8 mouse cellular contexts compared by ENCODE assay signal in the genomic region with DNA sequence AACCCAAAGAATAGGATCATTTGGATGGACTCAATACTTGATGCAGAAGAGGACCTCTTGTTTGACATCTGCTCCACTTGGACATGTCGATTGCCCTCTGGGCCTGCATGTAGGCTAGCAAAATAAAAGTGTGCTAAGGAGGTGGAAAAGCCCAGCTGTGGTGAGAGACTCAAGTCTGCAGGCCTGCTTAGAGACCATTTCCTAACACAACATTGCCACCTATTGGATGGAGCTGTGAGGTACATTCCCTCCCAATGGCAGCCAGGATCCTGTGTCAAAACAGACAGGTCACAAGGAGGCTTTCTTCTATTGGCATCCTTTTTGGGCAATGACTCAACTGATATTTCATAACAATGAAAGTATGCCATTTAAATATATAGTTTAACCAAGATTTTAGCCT. TPM values are rescaled to one million over a fixed set of nuclear protein-coding genes. Genes with fewer than 3 reads are reported as not detected.
A peak's percentile ranks its signal among the peaks of the same experiment; 100 is the strongest.
DNase-seq lines count a peak whose midpoint lies in the region; ATAC-seq and TF ChIP-seq lines count a peak whose summit lies in the region.

No protein-coding gene starts in this region.

- intact Hi-C loops in left cerebral cortex, adult 2 months (cut with DNase I) = loop anchor here (1.0 to 5.0 kb wide), 5 partner anchors 74 to 580 kb away; partner anchors contain the start of genes Lpxn and Zfp91

- H3K4me3 ChIP-seq in forebrain, postnatal 0 days (ENCODE audit: low read depth, low read length) = no peak overlapping the region
- H3K4me3 ChIP-seq in left cerebral cortex, adult 2 months = no peak overlapping the region

- no peak overlapping the region for H3K27ac ChIP-seq in forebrain, postnatal 0 days (ENCODE audit: low read depth, low read length)
- no peak overlapping the region for H3K27ac ChIP-seq in left cerebral cortex, adult 2 months

- H3K36me3 ChIP-seq in forebrain, postnatal 0 days (ENCODE audit: insufficient read depth) = no peaks in the 10 kb centered on the region

- H3K9ac ChIP-seq in forebrain, postnatal 0 days = no peak overlapping the region

- WGBS in forebrain, postnatal 0 days = 4% methylated on average over 1 of the region's 1 CpGs

- peak; percentile 61 for ATAC-seq in forebrain, postnatal 0 days
- ATAC-seq in megakaryocyte-erythroid progenitor cell, adult 5-6 weeks (replicated peaks; ENCODE audit: low FRiP score, low TSS enrichment, poor library complexity, severe bottlenecking) = peak; percentile 77

- peak; percentile 91 for TF ChIP-seq CTCF in forebrain, postnatal 0 days (IDR thresholded peaks at IDR 0.05; ENCODE audit: low read depth)
- TF ChIP-seq CTCF in left cerebral cortex, adult 2 months (IDR thresholded peaks at IDR 0.05) = peak; percentile 89

- no peaks in the 10 kb centered on the region for H3K9me3 ChIP-seq in forebrain, postnatal 0 days (ENCODE audit: low read length)

- no peak overlapping the region for H3K4me2 ChIP-seq in forebrain, postnatal 0 days (ENCODE audit: low read depth)

- 0 out of 2 replicates have a peak, but pooled peaks cover 6% of the 10 kb centered on the region for H3K4me1 ChIP-seq in forebrain, postnatal 0 days (ENCODE audit: insufficient read depth)

- peak; percentile 49 for DNase-seq in ovary, postnatal 14 days (ENCODE audit: low spot score)
- DNase-seq in ovary, postnatal 10 days (ENCODE audit: low spot score) = no peak
- DNase-seq in cerebellum, adult 8-10 months = peak; percentile 50
- peak; percentile 78 for DNase-seq in forebrain, postnatal 0 days
- DNase-seq in heart, postnatal 4 days = peak; percentile 76
- peak; percentile 69 to 73 for DNase-seq in left cerebral cortex, adult 2 months (ENCODE audit: extremely low spot score in 1 of 2, low spot score in 2 of 2)
- peak; percentile 65 for DNase-seq in skeletal muscle tissue, adult 2 months (ENCODE audit: low read depth, low spot score)

- H3K27me3 ChIP-seq in forebrain, postnatal 0 days (ENCODE audit: insufficient read depth, low read length) = no peaks in the 10 kb centered on the region

RNA-seq across cellular contexts. Expression of gene Gm4952, which starts 7.9 kb away (rescaled TPM):
- total RNA-seq in forebrain, postnatal 0 days (2014; rRNA removed) = 0.29 and 0.31 TPM in 2 replicates
- polyA plus RNA-seq in forebrain, postnatal 0 days (2015; fragmentation: Nextera tagmentation; extraction: Ambion mirVana) = 0.13 and 0.19 TPM in 2 replicates
- not detected for total RNA-seq in heart, postnatal 4 days (2021)
- total RNA-seq in left cerebral cortex, adult 2 months (2021) = under 1 TPM in 1 of 2 experiments, not detected in 1; 0.29 TPM
- not detected in 2 replicates for total RNA-seq in megakaryocyte-erythroid progenitor cell, adult 5-6 weeks (2014; fragmentation: Nextera tagmentation)
- total RNA-seq in megakaryocyte-erythroid progenitor cell, adult 5-6 weeks (2017) = not detected in 2 replicates

RNA-seq across cellular contexts. Expression of gene Glyat, which starts 41.2 kb away (rescaled TPM):
- not detected in 2 replicates for total RNA-seq in forebrain, postnatal 0 days (2014; rRNA removed)
- not detected in 2 replicates for polyA plus RNA-seq in forebrain, postnatal 0 days (2015; fragmentation: Nextera tagmentation; extraction: Ambion mirVana)
- total RNA-seq in heart, postnatal 4 days (2021) = not detected
- total RNA-seq in left cerebral cortex, adult 2 months (2021) = not detected
- not detected in 2 replicates for total RNA-seq in megakaryocyte-erythroid progenitor cell, adult 5-6 weeks (2014; fragmentation: Nextera tagmentation)
- total RNA-seq in megakaryocyte-erythroid progenitor cell, adult 5-6 weeks (2017) = not detected in 2 replicates

RNA-seq across cellular contexts. Expression of gene Fam111a, which starts 46.4 kb away (rescaled TPM):
- total RNA-seq in forebrain, postnatal 0 days (2014; rRNA removed) = 4.3 and 4.4 TPM in 2 replicates
- 2.9 and 3.2 TPM in 2 replicates for polyA plus RNA-seq in forebrain, postnatal 0 days (2015; fragmentation: Nextera tagmentation; extraction: Ambion mirVana)
- total RNA-seq in heart, postnatal 4 days (2021) = 10 to 100 TPM; 23.1 to 23.8 TPM
- total RNA-seq in left cerebral cortex, adult 2 months (2021) = 1 to 10 TPM; 1.5 to 2.2 TPM
- 52.2 and 72.8 TPM in 2 replicates for total RNA-seq in megakaryocyte-erythroid progenitor cell, adult 5-6 weeks (2014; fragmentation: Nextera tagmentation)
- total RNA-seq in megakaryocyte-erythroid progenitor cell, adult 5-6 weeks (2017) = 118 and 128 TPM in 2 replicates
